Mouse (Mus musculus): ENCODE data around the gene Grm2. TPM values are rescaled to one million over a fixed set of nuclear protein-coding genes. Genes with fewer than 3 reads are reported as not detected.

Grm2 gene
- 6.7 and 10.4 TPM in 2 replicates for polyA plus RNA-seq (2014; fragmentation: Nextera tagmentation; extraction: Ambion mirVana)

DNA sequence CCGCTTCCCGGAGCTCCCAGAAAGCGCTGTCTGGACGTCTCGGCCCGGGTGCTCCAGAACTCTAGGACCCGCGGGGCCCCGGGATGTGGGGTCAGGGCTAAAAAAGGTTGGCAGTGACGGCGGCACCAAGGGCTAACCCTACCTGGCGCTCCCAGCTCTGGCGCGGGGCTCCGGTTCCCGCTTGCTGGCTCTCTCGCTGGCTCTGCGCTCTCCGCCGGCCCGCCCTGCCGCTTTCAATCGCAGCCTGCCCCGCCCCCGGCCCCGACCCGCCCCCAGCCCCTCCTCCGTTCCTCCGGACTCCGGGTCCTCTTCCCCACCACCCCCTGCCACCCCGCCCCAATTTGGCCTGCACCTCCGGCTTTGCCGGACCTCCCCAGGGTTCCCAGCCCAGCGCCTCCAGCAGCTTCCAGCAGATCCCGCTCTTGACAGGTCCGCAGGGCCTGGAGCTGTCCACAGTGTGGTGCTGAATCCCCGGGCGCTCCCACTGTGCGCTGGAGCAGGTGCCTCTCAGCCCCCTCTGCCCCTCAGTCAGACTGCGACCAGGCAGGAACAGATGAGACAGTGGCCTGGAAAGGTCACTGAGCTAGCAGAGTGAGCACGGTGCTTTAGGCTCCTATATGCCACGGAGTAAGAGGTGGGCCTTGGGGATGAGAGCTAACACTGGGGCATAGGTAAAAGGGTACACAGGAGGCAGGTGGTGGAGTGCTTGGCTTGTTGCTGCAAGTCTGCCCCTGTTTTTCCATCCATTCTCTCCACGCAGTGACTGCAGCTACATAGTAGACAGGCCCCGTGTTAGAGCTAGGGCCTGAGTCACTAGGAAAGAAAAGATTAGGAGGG lies at the start of gene Grm2:
Gene Grm2, minus strand, starts transcription at position 199 of the 837 bp plus-strand sequence.
- H3K4me2 ChIP-seq (ENCODE audit: low read length) = peak within 1 kb of the TSS; percentile 77
- 1% methylated on average over 38 of the region's 44 CpGs for WGBS

GRCm38 (mm10) chr9:106692973-106693481 lies 37.1 kb upstream of the Grm2 start:
- peaks cover 57% of the 10 kb centered on the region for H3K36me3 ChIP-seq (ENCODE audit: control insufficient read depth, insufficient read depth, low read length)
- WGBS = 93% methylated on average over 11 of the region's 11 CpGs
- no peaks in the 10 kb centered on the region for H3K27me3 ChIP-seq (replicated peaks; ENCODE audit: control insufficient read depth, insufficient read depth, low read length)
- no peaks in the 10 kb centered on the region for H3K9me3 ChIP-seq (replicated peaks; ENCODE audit: control insufficient read depth, low read length)
- DNase-seq (ENCODE audit: low spot score) = no peak
- no peak overlapping the region for H3K4me2 ChIP-seq (ENCODE audit: low read length)
- no peak for ATAC-seq
- no peaks in the 10 kb centered on the region for H3K4me1 ChIP-seq (ENCODE audit: control insufficient read depth, insufficient read depth, low read length)
- no peak overlapping the region for H3K4me3 ChIP-seq (ENCODE audit: low read depth, low read length)
- no peak overlapping the region for H3K9ac ChIP-seq (ENCODE audit: low read length)
- H3K27ac ChIP-seq (ENCODE audit: low read depth, low read length) = no peak overlapping the region

More for the DNA sequence above, at the start of gene Grm2:
- DNase-seq (ENCODE audit: low spot score) (peak; percentile 65), ATAC-seq (peak; percentile 68)
- Histone ChIP-seq H3K36me3 (ENCODE audit: control insufficient read depth, insufficient read depth, low read length) (peaks cover 24% of the 10 kb centered on the region), H3K27me3 (replicated peaks; ENCODE audit: control insufficient read depth, insufficient read depth, low read length) (0 out of 2 replicates have a peak, but pooled peaks cover 10% of the 10 kb centered on the region), H3K4me1 (ENCODE audit: control insufficient read depth, insufficient read depth, low read length) (no peaks in the 10 kb centered on the region), H3K27ac (ENCODE audit: low read depth, low read length) (0 out of 2 replicates have a peak within 1 kb of the TSS, but pooled peaks have one; percentile 44), H3K4me3 (ENCODE audit: low read depth, low read length) (peak within 1 kb of the TSS; percentile 42), H3K9ac (ENCODE audit: low read length) (peak within 1 kb of the TSS; percentile 64), H3K9me3 (replicated peaks; ENCODE audit: control insufficient read depth, low read length) (no peaks in the 10 kb centered on the region)

DNA sequence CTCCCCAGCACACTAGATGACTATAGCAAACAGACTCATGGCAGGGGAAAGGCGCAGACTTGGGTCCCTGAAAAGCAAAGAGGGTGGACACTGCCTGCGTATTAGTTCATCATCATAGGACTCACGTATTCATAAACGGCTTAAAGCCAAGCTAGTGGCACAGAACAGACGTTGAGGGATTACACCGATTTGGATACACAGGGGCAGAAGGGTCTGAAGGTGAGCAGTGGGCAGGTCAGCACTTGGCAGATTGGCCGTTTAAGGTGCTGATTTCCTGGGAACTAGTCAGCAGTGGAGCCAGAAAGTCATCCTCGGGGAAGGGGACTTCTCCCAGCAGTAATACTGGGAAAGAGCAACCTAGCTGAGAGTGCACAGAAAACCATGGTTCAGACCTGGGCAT lies 33.0 kb upstream of the Grm2 start:
- no peak overlapping the region for H3K9ac ChIP-seq (ENCODE audit: low read length)
- peaks cover 23% of the 10 kb centered on the region for H3K36me3 ChIP-seq (ENCODE audit: control insufficient read depth, insufficient read depth, low read length)
- DNase-seq (ENCODE audit: low spot score) (no peak), ATAC-seq (no peak)
- peaks cover 8% of the 10 kb centered on the region; the same call in 1 of the 2 replicates for H3K4me1 ChIP-seq (ENCODE audit: control insufficient read depth, insufficient read depth, low read length)
- no peak overlapping the region for H3K4me2 ChIP-seq (ENCODE audit: low read length)
- H3K27ac ChIP-seq (ENCODE audit: low read depth, low read length) = no peak overlapping the region
- H3K4me3 ChIP-seq (ENCODE audit: low read depth, low read length) = no peak overlapping the region
- H3K27me3 ChIP-seq (replicated peaks; ENCODE audit: control insufficient read depth, insufficient read depth, low read length) = no peaks in the 10 kb centered on the region
- 84% methylated on average over 8 of the region's 8 CpGs for WGBS
- no peaks in the 10 kb centered on the region for H3K9me3 ChIP-seq (replicated peaks; ENCODE audit: control insufficient read depth, low read length)

DNA sequence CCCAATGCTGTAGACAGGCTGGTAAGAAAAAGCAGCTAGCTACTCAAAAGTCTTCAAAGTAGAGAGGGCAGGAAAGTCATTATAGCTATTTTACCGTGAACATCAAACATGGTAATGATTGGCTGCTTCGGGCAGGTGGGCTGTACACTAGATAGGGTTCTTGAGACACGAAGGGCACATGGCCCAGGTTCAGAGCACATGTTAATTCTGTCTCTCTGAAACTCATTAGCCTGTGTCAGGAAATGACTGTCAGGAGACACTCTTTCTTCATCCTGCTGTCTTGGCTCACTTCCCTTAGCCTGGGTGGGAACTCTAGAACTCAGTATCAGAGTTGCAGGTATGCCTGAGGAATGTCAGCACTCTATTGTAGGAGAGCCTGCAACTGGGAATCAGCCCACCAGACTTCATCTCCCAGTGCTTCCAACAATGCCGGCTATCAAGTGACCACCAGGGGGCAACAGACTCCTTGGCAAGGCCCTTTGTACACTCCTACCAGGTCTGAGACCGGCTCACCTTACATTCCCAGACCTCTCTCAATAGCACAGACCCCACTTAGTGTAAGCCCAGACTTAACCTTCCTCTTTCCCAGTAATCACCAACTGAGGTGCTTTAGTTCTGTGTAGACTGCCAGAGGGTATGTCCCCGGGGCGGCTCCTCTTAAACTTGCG lies 31.2 kb upstream of the Grm2 start:
- WGBS = 32% methylated on average over 8 of the region's 8 CpGs
- H3K27me3 ChIP-seq (replicated peaks; ENCODE audit: control insufficient read depth, insufficient read depth, low read length) = no peaks in the 10 kb centered on the region
- no peak overlapping the region for H3K4me3 ChIP-seq (ENCODE audit: low read depth, low read length)
- H3K9ac ChIP-seq (ENCODE audit: low read length) = no peak overlapping the region
- H3K4me1 ChIP-seq (ENCODE audit: control insufficient read depth, insufficient read depth, low read length) = peaks cover 8% of the 10 kb centered on the region; the same call in 1 of the 2 replicates
- no peak overlapping the region for H3K27ac ChIP-seq (ENCODE audit: low read depth, low read length)
- ATAC-seq (peak; percentile 40), DNase-seq (ENCODE audit: low spot score) (peak; percentile 82)
- H3K36me3 ChIP-seq (ENCODE audit: control insufficient read depth, insufficient read depth, low read length) = peaks cover 6% of the 10 kb centered on the region; the same call in 1 of the 2 replicates
- no peak overlapping the region for H3K4me2 ChIP-seq (ENCODE audit: low read length)
- no peaks in the 10 kb centered on the region for H3K9me3 ChIP-seq (replicated peaks; ENCODE audit: control insufficient read depth, low read length)

DNA sequence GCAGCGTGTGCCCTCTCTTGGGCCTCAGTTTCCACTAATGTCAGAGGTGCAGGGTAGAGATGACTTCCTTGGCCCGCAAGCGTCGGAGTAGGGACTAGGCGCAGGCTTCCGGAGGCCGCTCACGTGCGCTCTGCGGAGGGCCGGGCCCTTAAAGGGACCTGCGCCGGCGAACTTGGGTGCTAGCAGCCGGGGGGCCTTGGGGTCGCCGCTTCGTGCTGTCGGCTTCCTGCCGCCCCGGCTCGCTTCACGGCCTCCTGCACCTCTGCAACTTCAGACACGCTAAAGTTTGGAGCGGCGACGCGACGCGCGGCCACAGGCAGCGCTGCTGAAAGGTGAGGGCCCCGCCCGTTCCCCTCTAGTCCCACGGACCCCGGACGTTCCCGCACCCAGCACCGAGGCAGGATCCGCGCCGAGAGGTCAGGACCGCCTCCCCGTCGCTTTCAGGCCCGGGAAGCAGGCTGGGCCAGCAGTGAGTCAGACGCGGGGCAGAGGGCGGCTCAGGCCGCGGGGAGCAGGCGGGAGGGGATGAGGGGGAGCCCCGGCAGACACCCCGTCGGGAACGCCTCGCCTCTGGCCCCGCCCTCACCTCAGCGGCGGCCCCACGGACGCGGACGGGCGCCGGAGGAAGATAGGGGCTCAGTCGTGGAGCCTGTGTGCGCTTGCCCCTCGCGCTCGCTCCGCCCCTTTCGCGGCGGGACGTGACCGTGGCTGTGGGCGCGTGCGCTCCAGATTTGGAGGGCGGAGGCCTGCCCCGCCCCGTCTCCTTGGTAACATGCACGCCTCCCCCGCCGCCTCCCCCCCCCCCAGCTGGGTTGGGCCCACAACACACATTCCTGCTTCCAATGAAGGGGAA lies 29.6 kb upstream of the Grm2 start, which contains the start of gene Tex264:
Gene Tex264, minus strand, starts transcription at position 679 of the 853 bp plus-strand sequence.
- Histone ChIP-seq H3K27me3 (replicated peaks; ENCODE audit: control insufficient read depth, insufficient read depth, low read length) (no peaks in the 10 kb centered on the region), H3K4me2 (ENCODE audit: low read length) (peak within 1 kb of the TSS; percentile 96), H3K4me1 (ENCODE audit: control insufficient read depth, insufficient read depth, low read length) (peaks cover 8% of the 10 kb centered on the region; the same call in 1 of the 2 replicates), H3K36me3 (ENCODE audit: control insufficient read depth, insufficient read depth, low read length) (peaks cover 4% of the 10 kb centered on the region; the same call in 1 of the 2 replicates), H3K4me3 (ENCODE audit: low read depth, low read length) (peak within 1 kb of the TSS; percentile 73), H3K27ac (ENCODE audit: low read depth, low read length) (peak within 1 kb of the TSS; percentile 29; the same call in 1 of the 2 replicates), H3K9me3 (replicated peaks; ENCODE audit: control insufficient read depth, low read length) (no peaks in the 10 kb centered on the region), H3K9ac (ENCODE audit: low read length) (peak within 1 kb of the TSS; percentile 75)
- under 1% methylated on average over 74 of the region's 86 CpGs for WGBS
- ATAC-seq (peak; percentile 92), DNase-seq (ENCODE audit: low spot score) (peak; percentile 83)

GRCm38 (mm10) chr9:106684918-106685248 lies 29.0 kb upstream of the Grm2 start:
- Histone ChIP-seq H3K27me3 (replicated peaks; ENCODE audit: control insufficient read depth, insufficient read depth, low read length) (no peaks in the 10 kb centered on the region), H3K4me2 (ENCODE audit: low read length) (peak overlapping the region; percentile 96), H3K36me3 (ENCODE audit: control insufficient read depth, insufficient read depth, low read length) (peaks cover 4% of the 10 kb centered on the region), H3K4me3 (ENCODE audit: low read depth, low read length) (peak overlapping the region; percentile 73), H3K4me1 (ENCODE audit: control insufficient read depth, insufficient read depth, low read length) (peaks cover 8% of the 10 kb centered on the region; the same call in 1 of the 2 replicates), H3K27ac (ENCODE audit: low read depth, low read length) (no peak overlapping the region), H3K9ac (ENCODE audit: low read length) (peak overlapping the region; percentile 75), H3K9me3 (replicated peaks; ENCODE audit: control insufficient read depth, low read length) (no peaks in the 10 kb centered on the region)
- 0 out of 2 replicates have a peak, but pooled peaks have one; percentile 1 for ATAC-seq
- no peak for DNase-seq (ENCODE audit: low spot score)
- WGBS = 7% methylated on average over 11 of the region's 14 CpGs

DNA sequence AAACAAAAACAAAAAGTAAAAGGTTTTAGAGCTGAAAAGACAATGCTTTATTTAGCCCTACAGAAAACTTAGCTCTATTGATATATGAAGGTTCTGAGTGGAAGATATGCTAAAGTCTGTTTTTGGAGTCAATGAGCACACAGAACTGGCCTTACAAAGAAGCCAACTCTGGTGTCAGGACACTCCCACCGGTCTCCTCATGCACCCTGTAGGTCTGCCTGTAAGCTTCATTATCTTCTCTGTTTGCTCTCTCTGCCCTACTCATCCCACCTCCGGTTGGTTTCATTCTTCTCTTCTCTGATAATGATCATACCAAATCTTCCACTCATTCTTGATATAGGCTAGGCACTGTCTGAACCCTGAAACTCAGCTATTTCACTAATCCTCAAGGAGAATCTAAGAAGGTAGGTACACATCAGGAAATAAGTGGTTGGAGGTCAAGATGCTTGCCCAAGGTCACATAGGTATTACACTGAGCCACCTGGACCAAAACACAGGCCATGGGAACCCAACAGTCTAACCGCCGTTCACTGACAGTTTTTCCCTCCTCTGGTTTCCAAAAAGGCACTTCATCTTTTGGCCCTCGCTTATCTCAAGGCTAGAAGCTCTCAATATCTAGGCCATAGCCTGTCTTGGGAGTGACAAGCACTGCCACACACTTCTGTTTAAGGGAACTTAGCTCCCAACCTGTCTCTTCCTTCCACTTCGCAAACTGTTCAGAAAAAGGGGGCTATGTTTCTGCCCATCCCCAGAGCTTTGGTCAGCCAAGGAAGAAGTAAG lies 28.4 kb upstream of the Grm2 start:
- H3K9me3 ChIP-seq (replicated peaks; ENCODE audit: control insufficient read depth, low read length) = no peaks in the 10 kb centered on the region
- peak overlapping the region; percentile 96 for H3K4me2 ChIP-seq (ENCODE audit: low read length)
- peaks cover 8% of the 10 kb centered on the region; the same call in 1 of the 2 replicates for H3K4me1 ChIP-seq (ENCODE audit: control insufficient read depth, insufficient read depth, low read length)
- 82% methylated on average over 6 of the region's 6 CpGs for WGBS
- no peak for ATAC-seq
- H3K36me3 ChIP-seq (ENCODE audit: control insufficient read depth, insufficient read depth, low read length) = peaks cover 4% of the 10 kb centered on the region
- H3K4me3 ChIP-seq (ENCODE audit: low read depth, low read length) = peak overlapping the region; percentile 73
- no peak for DNase-seq (ENCODE audit: low spot score)
- H3K27me3 ChIP-seq (replicated peaks; ENCODE audit: control insufficient read depth, insufficient read depth, low read length) = no peaks in the 10 kb centered on the region
- H3K27ac ChIP-seq (ENCODE audit: low read depth, low read length) = no peak overlapping the region
- peak overlapping the region; percentile 75 for H3K9ac ChIP-seq (ENCODE audit: low read length)

Data from forebrain, embryonic 14.5 days (tissue).